Mouse (Mus musculus) liver, embryonic 14.5 days (tissue): ENCODE measurements around the gene Trmt1. TPM values are rescaled to one million over a fixed set of nuclear protein-coding genes. Genes with fewer than 3 reads are reported as not detected.

Experiments
- ATAC-seq: fragments of 200-750 bp; cut with Nextera tagmentation; 2 replicates; pipeline ENCODE4 v1.8.0; 2017; ENCODE audit warnings: moderate number of reproducible peaks, mild to moderate bottlenecking, moderate library complexity; ENCODE audit not compliant: insufficient read depth
- DNase-seq, 3 experiments: peaks; one replicate each; pipeline ENCODE4 v3.0.0-alpha.2; 2012 to 2013; ENCODE audit warnings: low read depth in 3 of 3, low spot score in 3 of 3
- H3K27ac ChIP-seq: fragments of 300-500 bp; sonication (generic); 2 replicates; pipeline ENCODE4 v1.5.1; 2014; ENCODE audit warnings: moderate library complexity, mild to moderate bottlenecking, control low read depth, inconsistent platforms
- H3K27me3 ChIP-seq: fragments of 300-500 bp; sonication (generic); 2 replicates; pipeline ENCODE4 v1.6.1; 2014; ENCODE audit warnings: mild to moderate bottlenecking, low read length, moderate library complexity; ENCODE audit not compliant: control insufficient read depth, insufficient read depth
- H3K36me3 ChIP-seq: fragments of 300-500 bp; sonication (generic); replicated peaks from 2 replicates; pipeline ENCODE4 v1.6.1; 2014; ENCODE audit warnings: low read depth; ENCODE audit not compliant: control insufficient read depth, insufficient read depth
- H3K4me1 ChIP-seq, 2 experiments: fragments of 200-500 bp in 1 of 2; fragments of 300-500 bp in 1 of 2; sonication (generic) in 1 of 2; replicated peaks; 2 replicates each; pipeline ENCODE4 v1.6.1; 2012 to 2014; ENCODE audit warnings: antibody characterized with exemption in 1 of 2, inconsistent platforms in 1 of 2, low read length in 1 of 2; ENCODE audit not compliant: control insufficient read depth in 2 of 2, insufficient read depth in 2 of 2
- H3K4me2 ChIP-seq: fragments of 300-500 bp; sonication (generic); 2 replicates; pipeline ENCODE4 v1.6.1; 2014; ENCODE audit warnings: low read depth, mild to moderate bottlenecking, control low read depth, moderate library complexity
- H3K4me3 ChIP-seq, 2 experiments: fragments of 200-500 bp in 1 of 2; fragments of 300-500 bp in 1 of 2; sonication (generic) in 1 of 2; 2 replicates each; pipeline ENCODE4 v1.5.1; 2012 to 2014; ENCODE audit warnings: low read depth in 2 of 2, low read length in 2 of 2, mild to moderate bottlenecking in 2 of 2, control low read depth in 1 of 2, inconsistent platforms in 1 of 2, moderate library complexity in 1 of 2; ENCODE audit not compliant: insufficient read depth in 1 of 2
- H3K9ac ChIP-seq: fragments of 300-500 bp; sonication (generic); replicated peaks from 2 replicates; pipeline ENCODE4 v1.6.1; 2014; ENCODE audit warnings: mild to moderate bottlenecking, control low read depth, moderate library complexity
- H3K9me3 ChIP-seq: fragments of 300-500 bp; sonication (generic); 2 replicates; pipeline ENCODE4 v1.6.1; 2016; ENCODE audit warnings: low read length, mixed read lengths; ENCODE audit not compliant: control insufficient read depth
- CTCF ChIP-seq: IDR thresholded peaks from 2 replicates; pipeline ENCODE4 v1.5.1; 2016; ENCODE audit warnings: antibody characterized with exemption, low read depth, control low read depth
- EP300 ChIP-seq: IDR thresholded peaks from 2 replicates; pipeline ENCODE4 v1.6.1; 2016; ENCODE audit warnings: antibody characterized with exemption, low read depth
- WGBS: fragments of 180-500 bp; shearing (Covaris S2); extraction: QIAGEN DNeasy Blood & Tissue Kit; methylation state at CpG from one replicate; pipeline ENCODE4 v1.1.7; 2014; ENCODE audit not compliant: insufficient replicate concordance; 5-methylcytosine and 5-hydroxymethylcytosine counted together
- polyA plus RNA-seq, 2 experiments: library from polyadenylated mRNA; depleted of rRNA in 1 of 2; stranded (reverse) in 1 of 2; unstranded in 1 of 2; fragments of >200 nt; fragmentation: Nextera tagmentation in 1 of 2; extraction: Ambion mirVana in 1 of 2; gene quantifications; 2 replicates each; pipeline versions ENCODE4 v1.2.1 to v1.2.3; 2012 to 2014

Trmt1 gene
- polyA plus RNA-seq, 2 experiments = 27.4 to 37.5 TPM

GRCm38 (mm10) chr8:84693332-84693731, 7.2 kb downstream of the Trmt1 start:
- Histone ChIP-seq H3K27me3 (no peaks in the 10 kb centered on the region), H3K9ac (no peak overlapping the region), H3K36me3 (peaks cover 18% of the 10 kb centered on the region), H3K4me3 (no peak overlapping the region), H3K4me2 (no peak overlapping the region), H3K9me3 (no peaks in the 10 kb centered on the region), H3K27ac (no peak overlapping the region), H3K4me1 (peaks cover 9 to 12% of the 10 kb centered on the region in 2 experiments)
- DNase-seq (no peak), ATAC-seq (no peak)
- WGBS = 72% methylated on average over 4 of the region's 4 CpGs
- TF ChIP-seq CTCF (no peak), EP300 (no peak)

GRCm38 (mm10) chr8:84695140-84695539, 9.0 kb downstream of the Trmt1 start:
- no peak overlapping the region for H3K9ac ChIP-seq
- no peak overlapping the region for H3K27ac ChIP-seq

GRCm38 (mm10) chr8:84697166-84698130, 11.3 kb downstream of the Trmt1 start:
- ATAC-seq (no peak), DNase-seq (peak in 1 of 3 experiments; percentile 52)
- Histone ChIP-seq H3K27me3 (no peaks in the 10 kb centered on the region), H3K4me1 (peaks cover 17 to 18% of the 10 kb centered on the region in 2 experiments), H3K4me2 (no peak overlapping the region), H3K4me3 (no peak overlapping the region), H3K36me3 (peaks cover 18% of the 10 kb centered on the region), H3K9me3 (no peaks in the 10 kb centered on the region), H3K9ac (no peak overlapping the region), H3K27ac (no peak overlapping the region)
- WGBS = 73% methylated on average over 14 of the region's 14 CpGs
- TF ChIP-seq CTCF = peak; percentile 80
- TF ChIP-seq EP300 = no peak

More at GRCm38 (mm10) chr8:84695140-84695539, 9.0 kb downstream of the Trmt1 start:
- Histone ChIP-seq H3K9me3 (no peaks in the 10 kb centered on the region), H3K4me2 (no peak overlapping the region), H3K27me3 (no peaks in the 10 kb centered on the region), H3K36me3 (peaks cover 21% of the 10 kb centered on the region), H3K4me1 (peaks cover 10 to 11% of the 10 kb centered on the region in 2 experiments), H3K4me3 (no peak overlapping the region)
- DNase-seq (no peak), ATAC-seq (no peak)
- WGBS = 75% methylated on average over 6 of the region's 6 CpGs
- TF ChIP-seq CTCF (no peak), EP300 (no peak)

GRCm38 (mm10) chr8:84698288-84698687, 12.2 kb downstream of the Trmt1 start:
- DNase-seq (no peak), ATAC-seq (no peak)
- H3K9me3 ChIP-seq = no peaks in the 10 kb centered on the region
- H3K4me2 ChIP-seq = no peak overlapping the region
- no peaks in the 10 kb centered on the region for H3K27me3 ChIP-seq
- TF ChIP-seq EP300 = no peak
- no peak for TF ChIP-seq CTCF
- peaks cover 22% of the 10 kb centered on the region for H3K36me3 ChIP-seq
- H3K4me1 ChIP-seq = peaks cover 17 to 18% of the 10 kb centered on the region in 2 experiments
- no peak overlapping the region for H3K9ac ChIP-seq
- H3K4me3 ChIP-seq = no peak overlapping the region
- 78% methylated on average over 5 of the region's 5 CpGs for WGBS
- no peak overlapping the region for H3K27ac ChIP-seq

- Histone ChIP-seq H3K9me3 (no peaks in the 10 kb centered on the region), H3K9ac (no peak overlapping the region), H3K4me1 (peaks cover 17 to 18% of the 10 kb centered on the region in 2 experiments), H3K4me2 (no peak overlapping the region), H3K36me3 (peaks cover 27% of the 10 kb centered on the region), H3K27ac (peak overlapping the region; percentile 98), H3K4me3 (no peak overlapping the region), H3K27me3 (no peaks in the 10 kb centered on the region)
- DNase-seq (no peak), ATAC-seq (no peak)
- TF ChIP-seq CTCF = no peak
- TF ChIP-seq EP300 = no peak
- WGBS = 86% methylated on average over 9 of the region's 9 CpGs
These were observed 12.9 kb downstream of the Trmt1 start for GRCm38 (mm10) chr8:84698929-84699401.
